Mouse (Mus musculus): ENCODE data around the gene Gpc5.

Gene Gpc5

DNA sequence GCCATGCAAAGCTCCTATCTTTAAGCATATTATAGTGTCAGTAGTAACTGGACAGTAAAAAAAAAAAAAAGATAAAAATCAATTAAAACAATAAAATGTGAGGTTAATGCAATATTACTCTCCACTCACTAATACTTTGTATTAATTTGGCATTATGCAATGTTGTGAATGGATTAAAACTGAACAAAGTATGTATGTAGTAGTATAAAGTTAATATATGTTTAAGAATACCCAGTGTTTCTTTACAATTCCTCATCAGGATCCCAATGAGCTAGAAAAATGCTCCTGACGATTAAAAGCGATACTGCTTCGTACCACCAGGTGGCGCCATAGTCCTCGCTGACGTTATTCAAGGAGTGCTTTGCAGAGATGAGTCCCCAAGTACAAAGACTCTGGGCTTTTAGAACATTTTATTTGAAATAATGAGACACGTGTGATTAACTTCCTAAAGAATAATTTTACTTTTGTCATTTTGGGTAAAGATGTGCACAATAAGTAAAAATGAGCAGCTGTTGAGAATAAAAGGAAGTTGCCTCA, 739.3 kb downstream of the Gpc5 start:
- DNase-seq (ENCODE audit: low read depth, low spot score) = peak; percentile 50

DNA sequence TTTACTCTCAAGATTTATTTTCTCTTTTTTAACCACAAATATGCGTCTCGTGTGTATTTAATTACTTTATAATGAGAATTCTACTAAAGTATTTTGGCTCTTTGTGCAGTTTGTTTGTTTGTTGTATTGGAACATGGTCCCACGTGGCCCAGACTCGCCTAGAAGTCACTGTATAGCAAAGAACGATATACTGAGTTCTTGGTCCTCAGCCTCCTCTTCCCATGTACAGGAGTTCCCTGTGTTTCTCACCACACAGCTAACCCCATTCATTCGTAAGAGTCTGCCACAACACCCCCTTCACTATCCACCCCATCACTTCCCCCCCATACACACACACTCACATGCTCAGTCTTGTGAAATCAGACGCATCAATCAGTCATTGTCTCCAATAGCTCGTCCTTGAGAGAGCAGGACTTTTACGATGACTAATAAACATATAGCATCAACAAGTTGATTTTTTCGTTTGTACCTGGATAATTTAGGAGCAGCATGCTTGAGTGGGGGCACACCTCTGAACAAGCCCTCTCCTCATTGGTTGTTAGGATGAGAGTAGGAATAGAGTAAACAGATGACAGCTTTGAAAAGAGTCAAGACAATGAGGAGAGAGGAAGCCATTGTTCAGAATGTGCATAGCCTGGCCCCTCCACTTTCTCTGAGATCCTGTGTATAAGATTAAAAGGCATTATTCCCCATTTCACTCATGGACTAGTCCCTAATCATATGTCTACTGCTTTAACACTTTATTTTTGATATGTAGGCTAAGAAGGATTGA, 740.0 kb downstream of the Gpc5 start:
- no peak for DNase-seq (ENCODE audit: low read depth, low spot score)

DNA sequence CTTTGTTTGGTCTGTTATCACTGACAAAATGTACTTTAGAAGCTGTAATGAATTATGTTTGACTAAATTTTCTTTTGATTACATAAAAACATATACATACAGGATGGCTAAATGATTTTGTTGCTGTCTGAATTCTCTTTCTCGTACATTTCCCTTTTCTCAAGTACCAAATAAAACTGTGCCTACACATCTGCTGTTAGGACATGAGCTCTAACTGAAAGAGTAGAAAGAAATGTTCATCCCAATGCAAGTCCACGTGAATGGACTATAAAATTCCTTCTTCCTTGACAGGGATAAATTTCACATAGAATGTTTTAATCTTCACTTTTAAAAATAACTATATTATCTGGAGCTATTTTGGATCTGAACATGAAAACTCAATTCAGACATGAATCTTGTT, 751.8 kb downstream of the Gpc5 start:
- DNase-seq (ENCODE audit: low read depth, low spot score) = no peak

DNA sequence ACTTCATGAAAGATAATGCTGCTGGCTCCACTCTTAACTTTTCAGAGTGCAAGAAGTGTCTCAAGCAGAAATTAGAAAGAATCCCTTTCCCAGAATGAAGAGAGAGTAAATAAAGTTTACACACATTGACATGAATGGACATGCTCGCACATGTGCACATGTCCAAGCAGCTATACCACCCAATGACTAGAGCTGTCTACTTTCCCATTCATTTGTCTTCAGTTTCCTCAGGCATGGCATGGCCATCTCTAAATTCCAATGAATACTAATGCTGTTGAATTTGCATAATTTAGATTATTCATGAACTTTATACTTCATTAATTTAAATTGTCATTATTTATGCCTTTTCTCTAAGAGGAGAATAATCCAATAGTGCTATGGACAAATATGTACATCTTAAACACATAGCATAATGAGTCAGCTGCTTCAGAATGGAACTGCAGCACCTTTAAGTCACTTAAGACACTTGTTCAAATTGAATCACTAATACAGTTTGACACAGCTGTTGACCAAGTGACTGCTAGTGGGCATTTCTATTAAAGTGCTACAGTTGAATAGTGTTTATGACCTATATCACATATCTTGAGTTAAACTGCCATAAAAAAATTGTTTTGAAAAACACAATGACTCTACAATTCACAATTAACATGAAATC, 752.9 kb downstream of the Gpc5 start:
- no peak for DNase-seq (ENCODE audit: low read depth, low spot score)

DNA sequence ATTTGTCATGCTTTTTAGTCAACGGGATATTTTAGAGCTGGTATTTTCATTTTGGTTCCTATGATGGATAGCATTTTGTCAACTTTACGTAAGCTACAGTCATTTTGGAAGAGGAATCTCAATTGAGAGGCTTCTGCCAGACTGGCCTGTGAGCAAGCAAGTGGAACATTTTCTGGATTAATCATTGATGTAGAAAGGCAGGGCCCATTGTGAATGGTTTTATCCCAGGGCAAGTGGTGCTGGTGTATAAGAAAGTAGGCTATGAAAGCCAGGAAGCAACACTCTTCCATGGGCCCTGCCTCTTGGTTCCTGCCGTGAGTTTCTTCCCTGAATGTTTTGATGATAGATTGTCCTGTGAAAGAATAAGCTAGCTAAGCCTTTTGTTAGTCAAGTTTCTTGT, 777.1 kb downstream of the Gpc5 start:
- DNase-seq (ENCODE audit: low read depth, low spot score) = no peak

DNA sequence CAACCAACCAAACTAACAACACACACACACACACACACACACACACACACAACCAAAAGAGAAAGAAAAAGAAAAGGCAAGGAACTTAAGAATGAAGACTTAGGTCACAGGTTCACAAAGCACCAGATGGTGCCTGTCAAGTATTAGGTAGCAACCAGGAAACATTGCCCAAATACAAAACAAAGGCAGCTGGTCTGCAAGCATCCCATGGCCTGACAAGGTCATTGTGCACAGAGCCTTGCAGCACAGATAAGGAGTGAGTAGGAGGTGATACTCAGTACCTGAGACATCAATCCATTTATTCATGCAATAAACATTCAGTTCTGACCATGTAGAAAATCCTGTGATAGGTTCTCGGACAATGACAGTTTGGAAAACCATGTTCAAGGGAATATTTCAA, 884.0 kb downstream of the Gpc5 start:
- no peak for DNase-seq (ENCODE audit: low read depth, low spot score)

DNA sequence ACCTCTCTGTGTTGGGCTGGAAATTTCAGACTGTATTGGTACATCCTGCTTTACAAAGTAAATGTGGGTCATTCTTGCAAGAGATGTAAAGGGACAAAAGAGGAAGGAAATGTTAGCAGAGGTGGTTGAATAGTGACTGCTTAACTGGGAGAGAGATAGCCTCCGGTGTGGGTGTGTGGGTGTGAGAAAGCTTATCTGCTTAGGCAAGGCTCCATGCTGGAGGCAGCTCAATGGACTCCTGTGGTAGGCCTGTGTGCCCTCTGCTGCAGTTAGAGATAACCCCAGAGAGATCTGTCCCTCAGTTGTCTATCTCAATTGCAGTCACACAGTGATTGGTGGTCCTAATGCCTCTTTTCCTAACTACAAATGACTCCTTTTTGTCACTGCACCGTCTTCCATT, 887.2 kb downstream of the Gpc5 start:
- DNase-seq (ENCODE audit: low read depth, low spot score) = no peak

DNA sequence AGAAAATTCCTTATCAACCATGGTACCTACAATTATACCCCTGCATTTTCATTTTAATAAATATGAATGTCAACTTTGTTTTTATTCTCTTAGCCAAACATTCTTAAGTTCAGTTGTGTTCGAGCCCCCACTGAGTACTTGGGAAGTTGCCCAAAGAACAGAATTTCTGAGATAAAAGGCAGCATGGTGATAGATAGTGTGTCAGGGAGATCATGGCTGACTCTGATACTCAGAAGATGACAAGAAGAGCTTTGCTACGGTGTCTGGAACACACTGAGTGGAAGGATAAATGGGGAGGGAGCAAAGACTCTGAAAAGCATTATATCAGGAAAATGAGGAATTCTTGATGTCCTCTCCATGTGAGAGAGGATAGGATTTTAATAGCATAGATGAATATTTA, 898.7 kb downstream of the Gpc5 start:
- no peak for DNase-seq (ENCODE audit: low read depth, low spot score)

DNA sequence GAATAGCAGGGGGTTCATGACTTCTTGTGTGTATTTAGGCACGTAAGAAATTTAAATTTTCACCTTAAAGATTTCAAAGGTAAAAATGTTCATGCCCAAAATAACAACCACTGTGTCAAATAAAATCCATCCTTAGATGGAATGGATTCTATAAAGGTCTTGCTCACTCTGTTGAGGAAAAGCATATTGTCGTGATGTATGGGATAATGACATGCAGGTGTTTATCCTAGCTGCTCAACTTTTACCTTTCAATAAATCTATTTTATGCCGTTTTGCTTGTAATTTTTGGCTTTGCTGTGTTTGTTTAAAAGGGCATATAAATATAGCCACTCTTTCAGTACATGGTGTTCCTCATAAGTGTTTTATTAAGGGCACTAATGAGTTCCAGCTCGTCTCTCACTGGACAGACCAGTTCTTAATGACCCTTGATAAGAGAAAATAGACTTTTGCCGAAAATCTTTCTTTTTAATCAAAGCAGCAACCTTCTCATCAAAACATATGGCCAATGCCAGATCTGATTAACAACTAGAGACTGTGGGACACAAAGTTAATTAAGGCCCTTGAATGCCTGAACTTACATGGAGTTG, 901.6 kb downstream of the Gpc5 start:
- DNase-seq (ENCODE audit: low read depth, low spot score) = no peak

DNA sequence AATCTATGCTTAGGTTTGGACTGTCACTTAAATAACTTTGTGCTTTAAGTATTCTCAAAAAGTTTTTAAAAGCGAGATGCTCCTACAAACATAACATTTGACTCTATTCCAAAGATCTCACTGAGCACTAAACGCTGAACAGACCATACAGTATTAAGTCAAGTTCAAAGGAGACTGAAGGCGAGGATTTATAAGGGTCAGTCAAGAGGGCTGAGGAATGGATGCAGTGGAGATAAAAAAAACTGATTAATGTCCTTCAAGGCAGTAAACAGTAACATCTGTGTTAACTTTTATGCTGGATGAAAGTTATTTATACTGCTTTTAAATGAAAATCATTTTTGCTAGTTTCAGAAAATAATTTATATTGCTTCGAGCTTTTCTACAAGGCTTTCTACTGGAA, 906.9 kb downstream of the Gpc5 start:
- DNase-seq (ENCODE audit: low read depth, low spot score) = no peak

DNA sequence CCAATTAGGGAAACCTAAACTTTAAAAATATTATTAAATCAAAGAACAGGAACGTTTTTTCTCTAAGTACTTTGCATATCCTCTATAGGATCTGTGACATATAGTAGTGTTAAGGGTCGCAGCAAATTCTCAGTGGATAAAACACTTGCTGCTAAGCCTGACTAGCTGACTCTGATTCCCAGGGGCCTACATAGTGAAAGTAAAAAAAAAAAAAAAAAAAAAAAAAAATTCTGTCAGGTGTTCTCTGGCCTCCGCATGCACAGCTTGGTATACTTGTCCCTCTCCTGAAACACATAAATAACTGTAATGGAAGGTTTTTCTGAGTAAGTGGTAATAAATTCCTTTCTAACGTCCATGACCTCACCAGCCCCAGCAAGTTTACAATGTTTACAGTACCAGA, 995.0 kb downstream of the Gpc5 start:
- no peak for DNase-seq (ENCODE audit: low read depth, low spot score)

DNA sequence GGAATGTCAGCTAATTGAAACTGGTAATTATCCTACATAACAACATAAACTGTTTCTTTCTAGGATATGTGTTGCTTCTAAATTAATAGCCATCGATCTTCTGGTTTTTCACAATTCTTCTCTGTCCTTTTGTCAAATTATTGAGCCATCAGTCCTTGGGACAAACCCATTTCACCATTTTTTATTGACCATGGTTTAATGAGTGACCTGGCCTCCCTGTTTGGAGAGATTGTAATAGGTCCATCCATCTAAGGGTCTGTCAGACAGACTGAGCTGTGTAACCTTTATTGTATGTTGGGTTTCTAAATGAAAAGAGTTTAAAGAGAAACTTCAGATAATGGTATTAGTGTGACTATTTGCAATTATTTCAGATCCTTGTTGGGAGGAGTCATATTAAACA, 1035.9 kb downstream of the Gpc5 start:
- DNase-seq (ENCODE audit: low read depth, low spot score) = no peak

DNA sequence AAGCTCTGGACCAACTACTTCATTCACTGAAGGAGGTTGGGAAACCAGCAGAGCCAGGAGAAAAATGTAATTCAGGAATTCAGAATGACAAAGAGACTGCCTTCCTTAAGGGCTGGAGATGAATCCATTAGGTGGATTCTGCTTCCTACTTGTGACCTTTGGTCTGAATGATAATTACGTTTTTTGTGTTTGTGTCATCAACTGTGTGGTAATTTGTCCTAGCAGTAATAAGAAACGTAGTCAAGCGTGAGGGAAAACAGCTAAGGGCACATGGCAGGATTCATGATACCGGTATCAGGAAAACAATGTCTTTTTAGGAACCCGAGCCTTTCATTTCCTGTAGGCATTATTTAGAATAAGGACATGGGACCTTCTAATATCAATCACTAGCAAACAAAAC, 1045.3 kb downstream of the Gpc5 start:
- DNase-seq (ENCODE audit: low read depth, low spot score) = no peak

DNA sequence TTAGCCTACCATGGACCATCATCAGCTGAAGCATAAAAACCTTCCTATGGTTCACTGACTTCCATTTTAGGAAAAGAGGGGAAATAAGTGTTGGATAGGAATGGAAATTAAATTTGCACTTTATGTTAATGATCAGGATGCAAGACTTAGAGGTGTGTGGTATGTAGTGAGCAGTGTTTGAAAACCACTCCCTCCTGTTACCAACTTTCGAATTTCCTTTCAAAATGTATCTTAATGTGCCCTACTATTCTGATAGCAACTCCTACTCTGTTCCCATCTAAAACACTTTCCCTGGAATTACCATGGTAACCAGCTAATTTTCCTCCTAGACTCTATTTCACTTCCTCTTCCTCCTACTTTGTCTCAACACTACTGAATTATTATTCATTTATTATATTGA, 1045.8 kb downstream of the Gpc5 start:
- DNase-seq (ENCODE audit: low read depth, low spot score) = no peak

DNA sequence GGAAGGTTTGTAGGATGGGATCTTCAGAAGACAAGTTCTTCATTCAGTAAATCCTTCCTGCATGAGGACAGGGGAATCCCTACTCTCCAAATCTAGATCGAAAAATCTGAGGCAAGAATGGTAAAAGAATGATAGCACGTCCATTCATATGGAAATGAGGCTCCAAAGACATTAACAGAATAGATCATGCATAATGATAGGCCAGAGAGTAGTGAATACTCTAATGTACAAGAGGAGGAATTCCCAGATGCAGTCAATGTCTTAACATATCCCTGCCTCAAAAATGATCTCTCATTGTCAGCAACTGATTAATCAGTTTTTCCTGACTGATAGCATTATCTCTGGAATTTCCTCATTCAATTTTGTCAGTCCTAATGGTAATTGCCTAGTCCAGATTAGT, 1070.6 kb downstream of the Gpc5 start:
- DNase-seq (ENCODE audit: low read depth, low spot score) = no peak

DNA sequence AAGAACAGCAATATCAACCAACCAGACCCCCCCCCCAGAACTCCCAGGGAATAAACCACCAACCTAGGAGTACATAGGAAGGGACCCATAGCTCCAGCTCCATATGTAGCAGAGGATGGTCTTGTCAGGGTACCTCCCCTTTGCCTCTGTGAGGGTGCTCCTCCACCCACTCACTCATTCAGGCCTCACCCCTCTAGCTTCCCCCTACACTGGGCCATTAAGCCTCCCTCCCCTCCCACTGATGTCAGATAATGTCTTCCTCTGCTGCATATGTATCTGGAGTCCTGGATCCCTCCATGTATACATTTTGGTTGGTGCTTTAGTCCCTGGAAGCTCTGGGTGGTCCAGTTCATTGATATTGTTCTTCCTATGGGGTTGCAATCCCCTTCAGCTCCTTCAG, 1075.4 kb downstream of the Gpc5 start:
- no peak for DNase-seq (ENCODE audit: low read depth, low spot score)

DNA sequence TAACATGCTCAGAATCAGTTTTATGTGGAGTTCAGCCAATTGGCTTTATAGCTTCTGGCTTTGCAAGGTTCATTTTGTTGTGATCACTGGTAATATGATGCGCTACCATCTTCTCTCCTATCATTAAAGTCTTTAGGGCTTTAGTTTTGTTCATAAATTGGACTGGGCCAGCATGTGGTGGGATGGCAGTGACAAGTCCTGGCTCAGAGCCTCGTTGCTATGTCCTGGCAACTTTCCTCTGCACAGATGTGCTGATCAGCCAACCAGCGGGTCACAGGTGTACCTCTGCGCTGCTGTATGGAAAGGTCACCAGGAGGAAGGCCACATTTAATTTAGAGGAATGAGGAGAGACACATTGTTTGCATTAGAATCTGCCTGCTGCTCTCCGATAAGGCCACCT, 1077.1 kb downstream of the Gpc5 start:
- DNase-seq (ENCODE audit: low read depth, low spot score) = no peak

DNA sequence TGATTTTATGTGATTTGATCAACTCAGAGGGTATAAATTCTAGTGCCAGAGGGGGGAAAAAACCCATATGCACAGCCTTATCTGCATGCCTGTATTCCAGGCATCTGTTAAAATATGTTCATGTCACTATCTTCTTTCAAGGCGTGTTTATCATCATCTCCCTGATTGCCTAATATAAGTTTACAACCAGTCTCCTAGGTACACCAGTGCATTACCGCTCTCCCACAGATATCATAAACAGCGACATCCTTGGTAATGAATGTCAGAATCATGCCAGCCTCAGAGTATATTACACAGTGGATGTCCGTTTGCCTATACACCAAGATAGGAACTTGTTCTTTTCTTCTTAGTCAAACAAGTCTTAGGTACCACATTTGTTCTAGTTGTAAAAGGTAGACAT, 1095.0 kb downstream of the Gpc5 start:
- DNase-seq (ENCODE audit: low read depth, low spot score) = no peak

DNA sequence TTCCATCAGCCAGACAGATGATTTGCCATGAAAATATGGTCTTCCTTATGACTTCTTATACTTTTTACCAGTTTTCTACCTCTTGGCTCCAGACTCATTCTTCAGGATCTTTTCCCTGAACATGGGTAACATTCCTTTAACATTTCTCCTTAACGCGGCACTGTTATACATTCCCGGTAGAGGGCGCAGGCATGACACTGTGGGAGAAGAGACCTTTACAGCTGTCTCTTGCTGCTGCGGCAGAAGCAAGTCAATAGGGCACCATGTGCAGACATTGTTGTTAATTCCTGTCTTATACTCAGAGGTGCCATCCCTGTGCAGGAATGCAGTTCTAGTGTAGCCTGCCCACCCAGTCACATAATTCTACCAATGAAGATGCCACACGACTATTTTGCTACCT, 1115.0 kb downstream of the Gpc5 start:
- DNase-seq (ENCODE audit: low read depth, low spot score) = peak; percentile 8

DNA sequence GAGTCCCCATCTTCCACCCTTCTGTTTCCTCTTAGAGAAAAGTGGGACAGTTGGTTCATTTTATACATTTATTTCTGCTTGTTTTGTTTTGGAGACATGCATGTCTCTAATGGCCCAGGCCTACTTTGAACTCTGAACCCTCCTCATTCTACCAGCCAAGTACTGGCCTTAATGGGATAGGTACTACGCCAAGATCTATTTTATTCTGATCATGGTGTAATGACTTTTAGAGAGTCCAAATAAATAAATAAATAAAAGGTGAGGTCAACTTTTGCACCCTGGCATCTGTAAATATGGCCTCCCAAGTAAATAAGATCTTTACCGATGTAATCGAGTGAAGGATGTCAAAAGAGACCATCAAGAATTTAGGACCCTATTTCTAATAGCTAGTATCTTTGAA, 1116.6 kb downstream of the Gpc5 start:
- DNase-seq (ENCODE audit: low read depth, low spot score) = no peak

DNA sequence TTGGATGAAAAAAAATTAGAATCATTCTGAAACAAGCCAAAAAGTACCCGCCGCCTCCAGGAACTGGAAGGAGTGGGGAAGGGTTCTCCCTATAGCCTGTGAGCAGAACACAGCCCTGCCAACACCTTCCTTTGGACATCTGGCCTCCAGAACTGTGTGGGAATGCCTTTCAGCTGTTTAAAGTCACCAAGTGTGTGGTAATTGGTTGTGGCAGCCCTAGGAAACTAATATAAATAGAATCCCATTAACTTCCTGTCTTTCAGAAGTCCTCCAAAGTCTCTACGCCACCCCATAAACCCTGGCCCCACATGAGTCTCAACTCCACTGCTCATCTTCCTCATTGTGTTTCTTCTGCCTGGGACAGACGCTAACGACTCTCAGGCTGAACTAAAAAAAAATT, 1117.0 kb downstream of the Gpc5 start:
- no peak for DNase-seq (ENCODE audit: low read depth, low spot score)

DNA sequence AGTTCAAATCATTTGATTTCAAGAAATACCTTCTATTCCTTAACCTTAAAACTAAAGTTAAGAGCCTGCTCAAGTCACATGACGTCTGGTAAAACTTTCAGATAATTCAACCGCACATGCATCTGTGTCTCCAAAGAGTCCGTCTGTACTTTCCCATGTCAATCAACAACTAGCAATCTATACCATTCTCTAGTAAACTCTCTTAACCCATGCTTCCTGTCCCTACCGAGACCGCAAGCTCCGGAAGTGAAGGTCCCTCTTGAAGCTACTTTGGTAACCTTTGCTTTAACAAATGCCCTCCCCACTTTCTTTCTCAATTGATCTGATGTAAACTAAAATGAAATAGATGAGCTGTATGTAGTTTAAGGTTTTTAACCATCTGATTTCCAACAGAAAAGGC, 1118.3 kb downstream of the Gpc5 start:
- DNase-seq (ENCODE audit: low read depth, low spot score) = no peak

DNA sequence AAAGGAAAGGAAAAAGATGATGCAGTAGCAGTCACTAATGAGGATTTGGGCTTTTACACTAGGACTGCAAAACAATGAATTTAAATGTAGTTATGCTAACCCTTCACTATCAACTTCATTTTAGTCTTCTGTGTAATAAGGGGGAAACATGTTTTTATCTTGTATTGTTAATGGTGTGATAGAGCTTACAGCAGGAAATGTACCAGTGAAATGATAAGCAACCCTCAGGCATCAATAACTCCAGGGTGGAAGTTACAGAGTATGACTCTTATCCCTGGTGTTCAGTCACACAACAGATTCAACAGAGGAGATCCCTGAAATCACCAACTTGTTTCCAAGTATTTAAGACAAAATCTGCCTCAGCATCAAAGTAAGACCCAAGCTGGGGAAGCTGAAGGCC, 1120.0 kb downstream of the Gpc5 start:
- DNase-seq (ENCODE audit: low read depth, low spot score) = no peak
